Mouse (Mus musculus) intestine, postnatal 0 days (tissue): ENCODE results near the gene Gm14226. TPM values are rescaled to one million over a fixed set of nuclear protein-coding genes. Genes with fewer than 3 reads are reported as not detected.

Source experiments
- ATAC-seq: fragments of 200-750 bp; cut with Nextera tagmentation; 2 replicates; pipeline ENCODE4 v1.8.0; 2017; ENCODE audit warnings: mild to moderate bottlenecking, moderate TSS enrichment, moderate library complexity
- H3K27ac ChIP-seq: fragments of 300-500 bp; sonication (generic); 2 replicates; pipeline ENCODE4 v1.5.1; 2014; ENCODE audit warnings: mild to moderate bottlenecking, low read depth, low read length, moderate library complexity
- H3K27me3 ChIP-seq: fragments of 300-500 bp; sonication (generic); replicated peaks from 2 replicates; pipeline ENCODE4 v1.6.1; 2014; ENCODE audit warnings: low read length, mixed read lengths; ENCODE audit not compliant: control insufficient read depth, insufficient read depth
- H3K36me3 ChIP-seq: fragments of 300-500 bp; sonication (generic); 2 replicates; pipeline ENCODE4 v1.6.1; 2014; ENCODE audit warnings: mild to moderate bottlenecking, moderate library complexity; ENCODE audit not compliant: control insufficient read depth, insufficient read depth
- H3K4me1 ChIP-seq: fragments of 300-500 bp; sonication (generic); replicated peaks from 2 replicates; pipeline ENCODE4 v1.6.1; 2014; ENCODE audit warnings: antibody characterized with exemption, low read length, mixed read lengths; ENCODE audit not compliant: control insufficient read depth, insufficient read depth
- H3K4me2 ChIP-seq: fragments of 300-500 bp; sonication (generic); replicated peaks from 2 replicates; pipeline ENCODE4 v1.6.1; 2014; ENCODE audit warnings: low read depth, mild to moderate bottlenecking, moderate library complexity
- H3K4me3 ChIP-seq: fragments of 300-500 bp; sonication (generic); 2 replicates; pipeline ENCODE4 v1.5.1; 2014; ENCODE audit warnings: low read depth, low read length
- H3K9ac ChIP-seq: fragments of 300-500 bp; sonication (generic); 2 replicates; pipeline ENCODE4 v1.6.1; 2014; ENCODE audit warnings: mild to moderate bottlenecking, low read depth, low read length
- H3K9me3 ChIP-seq: fragments of 300-500 bp; sonication (generic); 2 replicates; pipeline ENCODE4 v1.6.1; 2016; ENCODE audit warnings: mixed run types; ENCODE audit not compliant: control insufficient read depth
- CTCF ChIP-seq: sonication (generic); IDR thresholded peaks from 2 replicates; pipeline ENCODE4 v1.5.1; 2016; ENCODE audit warnings: low read depth, mild to moderate bottlenecking, control low read depth, antibody characterized with exemption, moderate library complexity
- WGBS: fragments of 180-500 bp; shearing (Covaris S2); extraction: QIAGEN DNeasy Blood & Tissue Kit; methylation state at CpG from one replicate; pipeline ENCODE4 v1.1.7; 2014; 5-methylcytosine and 5-hydroxymethylcytosine counted together
- polyA plus RNA-seq: library from polyadenylated mRNA; unstranded; fragments of >200 nt; fragmentation: Nextera tagmentation; extraction: Ambion mirVana; gene quantifications from 2 replicates; pipeline ENCODE4 v1.2.1, GENCODE M21; 2015

Gm14226 gene
- polyA plus RNA-seq, 1 experiment from 2014 or later, result 0.31 TPM

- WGBS, result 71% methylated on average over 9 of the region's 9 CpGs
- Histone ChIP-seq H3K4me3 (no peak overlapping the region), H3K4me1 (peaks cover 9% of the 10 kb centered on the region; the same call in 1 of the 2 replicates), H3K9me3 (no peaks in the 10 kb centered on the region), H3K27me3 (no peaks in the 10 kb centered on the region), H3K4me2 (no peak overlapping the region), H3K9ac (no peak overlapping the region), H3K27ac (no peak overlapping the region), H3K36me3 (peaks cover 22% of the 10 kb centered on the region)
- ATAC-seq, result no peak
- TF ChIP-seq CTCF, result no peak
Observed at GRCm38 (mm10) chr2:155071027-155071426, 53.0 kb downstream of the Gm14226 start.

DNA sequence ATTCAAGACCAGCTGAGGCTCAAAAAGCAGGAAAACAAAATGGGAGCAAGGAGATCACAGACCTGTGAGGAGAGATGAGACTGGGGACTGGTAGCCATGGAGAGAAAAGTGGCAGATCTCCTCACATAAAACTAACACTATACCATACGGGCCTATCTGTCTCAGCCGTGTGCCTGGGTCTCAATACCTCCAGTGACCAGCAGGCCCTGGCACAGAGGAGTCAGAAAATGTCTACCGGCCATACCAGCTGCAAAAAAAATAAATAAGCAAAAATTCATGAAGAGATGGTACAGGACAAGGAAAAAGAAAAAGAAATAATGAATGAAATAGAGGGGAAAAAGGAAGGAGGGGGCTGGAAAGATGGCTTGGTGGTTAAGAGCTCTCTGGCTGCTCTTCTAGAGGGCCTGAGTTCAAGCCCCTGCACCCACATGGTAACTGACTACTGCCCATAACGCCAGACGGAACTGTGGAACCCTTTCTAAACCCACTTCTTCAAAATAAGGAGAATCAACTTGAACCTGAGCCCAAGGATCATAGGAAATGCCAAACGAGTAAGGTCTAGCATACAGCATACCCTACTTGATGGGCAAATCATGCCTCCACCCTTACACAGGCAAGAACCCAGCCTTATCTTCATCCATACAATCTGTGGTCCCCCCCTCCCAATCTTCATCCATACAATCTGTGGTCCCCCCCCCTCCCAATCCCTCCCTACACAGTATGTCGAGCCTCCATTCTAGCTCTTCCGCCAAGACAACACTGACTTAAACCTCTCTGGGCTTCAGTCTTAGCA lies 54.5 kb downstream of the Gm14226 start:
- H3K9me3 ChIP-seq, result no peaks in the 10 kb centered on the region
- no peak overlapping the region for H3K4me3 ChIP-seq
- no peak overlapping the region for H3K9ac ChIP-seq
- H3K4me1 ChIP-seq, result peaks cover 9% of the 10 kb centered on the region; the same call in 1 of the 2 replicates
- H3K27me3 ChIP-seq, result no peaks in the 10 kb centered on the region
- peaks cover 10% of the 10 kb centered on the region for H3K36me3 ChIP-seq
- no peak for ATAC-seq
- peak overlapping the region; percentile 90 for H3K4me2 ChIP-seq
- 0 out of 2 replicates have a peak, but pooled peaks have one; percentile 5 for TF ChIP-seq CTCF
- WGBS, result 82% methylated on average over 8 of the region's 8 CpGs
- H3K27ac ChIP-seq, result no peak overlapping the region

- peak overlapping the region; percentile 82 for H3K27ac ChIP-seq
- H3K4me1 ChIP-seq, result peaks cover 9% of the 10 kb centered on the region; the same call in 1 of the 2 replicates
- no peaks in the 10 kb centered on the region for H3K9me3 ChIP-seq
- ATAC-seq, result no peak
- peak overlapping the region; percentile 69 for H3K4me3 ChIP-seq
- H3K9ac ChIP-seq, result peak overlapping the region; percentile 78
- H3K36me3 ChIP-seq, result peaks cover 2% of the 10 kb centered on the region
- no peak for TF ChIP-seq CTCF
- H3K4me2 ChIP-seq, result peak overlapping the region; percentile 90
- WGBS, result 8% methylated on average over 3 of the region's 3 CpGs
- H3K27me3 ChIP-seq, result no peaks in the 10 kb centered on the region
Observed at GRCm38 (mm10) chr2:155073347-155073746, 55.3 kb downstream of the Gm14226 start.

DNA sequence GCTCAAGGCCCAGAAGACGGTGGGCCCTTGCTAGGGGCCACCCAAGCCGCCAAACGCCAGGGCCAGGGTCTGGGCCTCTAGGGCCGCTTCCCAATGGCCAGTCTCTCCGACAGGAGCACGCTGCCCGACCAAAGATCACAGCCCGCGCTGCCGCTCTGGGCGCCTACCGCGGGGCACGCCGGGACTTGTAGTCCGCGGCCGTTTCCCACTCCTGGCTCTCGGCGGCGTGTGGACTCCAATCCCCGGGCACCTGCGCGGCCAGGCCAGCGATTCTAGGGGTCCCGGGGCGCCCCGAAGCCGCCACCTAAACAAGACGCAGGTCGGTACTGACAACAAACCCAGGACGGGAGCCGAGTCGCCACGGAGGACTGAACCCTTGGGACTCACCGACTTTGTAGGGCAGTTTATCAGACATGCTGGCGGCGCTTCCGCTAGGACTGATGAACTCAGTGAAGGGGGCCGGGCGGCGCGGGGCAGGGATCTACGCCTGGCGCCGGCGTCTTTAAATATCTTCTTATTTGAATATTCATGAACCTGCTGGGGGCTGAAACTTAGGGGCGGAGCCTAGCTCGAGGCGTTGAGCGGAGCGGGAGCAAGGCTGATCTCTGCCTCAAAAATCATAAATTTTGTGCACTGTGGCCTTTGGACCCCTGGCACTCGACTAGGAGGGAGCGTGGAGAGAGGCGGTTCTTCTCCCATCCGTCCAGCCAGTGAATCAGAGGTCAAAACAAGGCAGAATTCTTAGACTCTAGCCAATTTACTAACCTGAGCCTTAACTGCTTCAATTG lies 56.1 kb downstream of the Gm14226 start, which contains the start of gene Ahcy:
Gene Ahcy, minus strand, starts transcription at position 520 of the 788 bp plus-strand sequence.
- under 1% methylated on average over 56 of the region's 56 CpGs for WGBS
- H3K9ac ChIP-seq, result peak within 1 kb of the TSS; percentile 78
- H3K4me3 ChIP-seq, result peak within 1 kb of the TSS; percentile 69
- TF ChIP-seq CTCF, result no peak
- no peaks in the 10 kb centered on the region for H3K27me3 ChIP-seq
- peak; percentile 94 for ATAC-seq
- H3K4me1 ChIP-seq, result peaks cover 9% of the 10 kb centered on the region; the same call in 1 of the 2 replicates
- H3K4me2 ChIP-seq, result peak within 1 kb of the TSS; percentile 90
- no peaks in the 10 kb centered on the region for H3K9me3 ChIP-seq
- peak within 1 kb of the TSS; percentile 82 for H3K27ac ChIP-seq
- H3K36me3 ChIP-seq, result no peaks in the 10 kb centered on the region

GRCm38 (mm10) chr2:155074766-155075330 lies 56.8 kb downstream of the Gm14226 start:
- Histone ChIP-seq H3K9ac (peak overlapping the region; percentile 78; the same call in 1 of the 2 replicates), H3K36me3 (no peaks in the 10 kb centered on the region), H3K4me3 (peak overlapping the region; percentile 69), H3K27me3 (no peaks in the 10 kb centered on the region), H3K27ac (peak overlapping the region; percentile 82), H3K4me2 (peak overlapping the region; percentile 90), H3K9me3 (no peaks in the 10 kb centered on the region), H3K4me1 (peaks cover 9% of the 10 kb centered on the region; the same call in 1 of the 2 replicates)
- 19% methylated on average over 12 of the region's 12 CpGs for WGBS
- ATAC-seq, result peak; percentile 16
- TF ChIP-seq CTCF, result no peak

GRCm38 (mm10) chr2:155075649-155076048 lies 57.6 kb downstream of the Gm14226 start:
- Histone ChIP-seq H3K36me3 (no peaks in the 10 kb centered on the region), H3K27ac (no peak overlapping the region), H3K4me1 (peaks cover 9% of the 10 kb centered on the region; the same call in 1 of the 2 replicates), H3K9ac (no peak overlapping the region), H3K4me2 (no peak overlapping the region), H3K9me3 (no peaks in the 10 kb centered on the region), H3K27me3 (no peaks in the 10 kb centered on the region), H3K4me3 (no peak overlapping the region)
- WGBS, result 76% methylated on average over 6 of the region's 6 CpGs
- no peak for ATAC-seq
- no peak for TF ChIP-seq CTCF

Other genes with a start within 250 kb of the Gm14226 start
- gene Gm14214, start 248.2 kb upstream of the Gm14226 start, polyA plus RNA-seq, result not detected in 2 replicates
- 20.1 and 20.5 TPM in 2 replicates for gene Raly, start 227.2 kb upstream of the Gm14226 start, polyA plus RNA-seq
- gene a, start 226.9 kb upstream of the Gm14226 start, polyA plus RNA-seq, result 0.18 TPM in 1 of 2 replicates, not detected in the other
- 80.4 and 85.5 TPM in 2 replicates for gene Eif2s2, start 125.3 kb upstream of the Gm14226 start, polyA plus RNA-seq
- gene Ahcy, start 56.2 kb downstream of the Gm14226 start, polyA plus RNA-seq, result 45.7 and 47.9 TPM in 2 replicates
- 20.3 and 25.4 TPM in 2 replicates for gene Itch, start 115.2 kb downstream of the Gm14226 start, polyA plus RNA-seq
- 327 and 342 TPM in 2 replicates for gene Dynlrb1, start 218.3 kb downstream of the Gm14226 start, polyA plus RNA-seq